Mouse (Mus musculus): Measurements from ENCODE around the gene Art3. TPM values are rescaled to one million over a fixed set of nuclear protein-coding genes. Genes with fewer than 3 reads are reported as not detected.
A peak's percentile ranks its signal among the peaks of the same experiment; 100 is the strongest.

Gene Art3
- polyA plus RNA-seq, 1 experiment from 2014 or later, result 13.1 TPM

DNA sequence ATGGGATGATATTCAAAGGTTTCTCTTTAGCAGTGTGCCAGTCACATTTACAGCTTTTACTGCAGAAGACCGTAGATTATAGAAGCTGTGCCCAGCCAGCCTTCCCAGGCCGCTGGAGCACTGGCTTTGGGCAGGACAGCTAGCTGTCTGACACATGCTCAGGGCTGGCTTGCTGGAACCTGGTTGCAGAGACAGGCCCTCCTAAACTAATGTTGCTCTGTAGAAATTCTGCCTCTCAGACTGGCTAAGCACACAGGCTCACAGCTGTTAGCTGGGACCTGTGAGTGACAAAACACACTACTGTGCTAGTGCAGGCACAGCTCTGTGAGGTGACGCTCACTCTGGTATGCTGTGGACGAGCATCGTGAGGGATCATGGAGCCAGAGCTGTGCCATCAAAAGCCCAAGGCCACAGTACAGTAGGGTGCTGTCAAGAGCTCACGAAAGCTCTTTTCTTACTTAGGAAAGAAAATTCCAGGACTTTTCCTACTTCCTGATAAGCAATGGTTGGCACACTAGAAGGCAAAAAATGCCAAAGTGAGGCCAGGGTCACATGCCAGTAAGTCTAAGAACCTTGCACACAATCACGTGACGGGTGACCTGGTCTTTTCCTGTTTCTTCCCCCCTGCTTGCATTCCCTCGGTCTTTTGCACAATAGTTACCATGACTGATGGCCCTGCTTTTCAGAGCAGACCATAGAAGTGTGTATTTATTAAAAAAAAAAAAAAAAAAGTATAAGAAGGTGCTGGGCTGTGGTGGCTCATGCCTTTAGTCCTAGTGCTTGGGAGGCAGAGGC is 77.9 kb downstream of the Art3 start:
- WGBS, result 79% methylated on average over 9 of the region's 9 CpGs
- no peak for ATAC-seq (ENCODE audit: low read depth)
- H3K4me1 ChIP-seq (replicated peaks), result no peaks in the 10 kb centered on the region; the same call in 1 of the 2 replicates
- no peak overlapping the region for H3K4me3 ChIP-seq
- H3K9me3 ChIP-seq, result no peaks in the 10 kb centered on the region
- H3K9ac ChIP-seq, result no peak overlapping the region
- H3K27me3 ChIP-seq, result no peaks in the 10 kb centered on the region
- H3K4me2 ChIP-seq, result no peak overlapping the region
- H3K27ac ChIP-seq (replicated peaks), result no peak overlapping the region
- H3K36me3 ChIP-seq, result peaks cover 11% of the 10 kb centered on the region

DNA sequence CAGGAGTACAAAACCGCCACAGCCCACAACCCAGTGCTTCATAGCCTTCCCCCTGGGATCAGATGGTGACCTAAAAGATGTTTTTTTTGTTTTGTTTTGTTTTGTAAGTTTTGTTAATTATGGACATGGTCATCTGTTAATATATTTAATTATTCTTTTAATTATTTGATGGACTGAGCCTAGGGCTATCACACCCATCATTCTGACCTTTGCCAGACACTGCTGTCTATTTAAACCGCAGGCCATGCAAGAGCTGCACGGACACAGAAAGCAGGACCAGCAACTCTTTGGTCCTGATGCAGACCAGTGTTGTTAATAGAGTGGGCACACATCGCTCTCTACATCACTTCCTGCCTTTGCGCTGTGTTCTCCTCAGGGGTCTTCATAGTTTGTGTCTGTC is 78.9 kb downstream of the Art3 start:
- Histone ChIP-seq H3K27me3 (no peaks in the 10 kb centered on the region), H3K9ac (no peak overlapping the region), H3K4me3 (no peak overlapping the region), H3K36me3 (peaks cover 18% of the 10 kb centered on the region), H3K4me1 (replicated peaks) (no peaks in the 10 kb centered on the region; the same call in 1 of the 2 replicates), H3K4me2 (no peak overlapping the region), H3K9me3 (no peaks in the 10 kb centered on the region), H3K27ac (replicated peaks) (no peak overlapping the region)
- 92% methylated on average over 5 of the region's 5 CpGs for WGBS
- ATAC-seq (ENCODE audit: low read depth), result no peak

DNA sequence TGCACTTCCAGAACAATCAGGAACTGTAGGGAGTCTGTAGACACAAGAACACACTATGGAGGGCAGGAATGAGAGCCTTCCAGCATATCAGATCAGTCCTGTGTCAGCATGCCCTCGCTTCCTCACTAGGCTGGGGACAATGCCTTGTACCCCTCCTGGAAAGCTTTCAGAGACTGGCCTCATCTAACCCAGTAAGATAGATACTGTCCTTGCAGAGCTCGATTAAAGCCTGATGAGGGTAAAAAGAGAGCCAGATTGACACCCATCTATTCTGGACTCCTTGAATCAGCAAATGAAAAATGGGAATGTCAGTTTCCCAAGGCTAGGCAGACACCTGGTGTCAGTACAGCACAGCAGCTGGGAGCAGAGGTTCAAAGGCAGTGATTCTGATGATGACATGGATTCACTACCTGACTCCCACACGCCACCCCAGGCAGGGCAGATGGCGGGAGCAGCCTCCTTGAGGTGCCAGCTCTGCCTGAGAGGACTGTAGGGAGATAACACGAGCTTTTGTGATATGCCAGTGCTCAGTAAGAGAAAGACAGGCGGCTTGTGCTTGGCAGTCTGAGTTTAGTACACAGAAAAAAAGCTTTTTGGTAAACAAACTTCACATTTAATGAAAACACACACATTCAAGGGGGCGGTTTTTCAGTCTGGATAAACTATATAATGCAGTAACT is 80.0 kb downstream of the Art3 start:
- H3K4me1 ChIP-seq (replicated peaks), result no peaks in the 10 kb centered on the region; the same call in 1 of the 2 replicates
- no peaks in the 10 kb centered on the region for H3K27me3 ChIP-seq
- H3K9ac ChIP-seq, result no peak overlapping the region
- H3K4me3 ChIP-seq, result no peak overlapping the region
- WGBS, result 78% methylated on average over 7 of the region's 7 CpGs
- H3K4me2 ChIP-seq, result no peak overlapping the region
- H3K27ac ChIP-seq (replicated peaks), result no peak overlapping the region
- no peaks in the 10 kb centered on the region for H3K9me3 ChIP-seq
- no peak for ATAC-seq (ENCODE audit: low read depth)
- peaks cover 26% of the 10 kb centered on the region for H3K36me3 ChIP-seq

DNA sequence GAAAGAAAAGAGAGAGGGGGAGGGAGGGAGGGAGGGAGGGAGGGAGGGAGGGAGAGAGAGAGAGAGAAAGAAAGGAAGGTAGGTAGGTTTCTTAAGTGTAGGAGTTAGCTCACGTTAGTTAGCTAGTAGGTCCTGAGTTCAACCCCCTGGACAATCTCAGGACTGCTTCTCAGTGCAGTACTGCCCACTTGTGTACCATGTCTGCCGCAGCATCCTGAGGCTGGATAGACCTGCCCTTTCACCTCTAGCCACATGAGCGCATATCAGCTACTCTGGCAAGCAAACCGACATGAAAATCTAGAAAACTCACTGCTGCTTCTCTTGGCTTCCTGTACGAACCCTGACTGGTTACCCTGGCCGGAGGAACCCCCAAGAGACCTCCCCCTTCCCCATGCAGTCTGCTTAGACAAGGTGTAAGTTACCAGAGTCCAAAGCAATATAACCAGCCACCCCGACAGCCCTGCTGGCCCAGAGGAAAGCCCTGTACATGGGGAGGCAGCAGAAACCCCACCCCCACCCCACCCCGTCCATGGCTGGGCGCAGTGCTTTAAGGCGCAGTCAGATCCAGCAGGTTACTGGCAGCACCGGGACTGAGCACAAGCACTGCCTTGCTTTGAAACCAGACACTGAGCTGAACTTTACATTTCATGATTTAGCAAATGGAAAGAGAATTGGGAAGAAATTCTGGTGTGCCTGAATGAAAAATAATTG is 81.8 kb downstream of the Art3 start:
- Histone ChIP-seq H3K36me3 (peaks cover 42% of the 10 kb centered on the region), H3K9ac (no peak overlapping the region), H3K4me2 (no peak overlapping the region), H3K4me3 (no peak overlapping the region), H3K9me3 (no peaks in the 10 kb centered on the region), H3K27ac (replicated peaks) (no peak overlapping the region), H3K4me1 (replicated peaks) (no peaks in the 10 kb centered on the region; the same call in 1 of the 2 replicates), H3K27me3 (no peaks in the 10 kb centered on the region)
- no peak for ATAC-seq (ENCODE audit: low read depth)
- 81% methylated on average over 11 of the region's 11 CpGs for WGBS

DNA sequence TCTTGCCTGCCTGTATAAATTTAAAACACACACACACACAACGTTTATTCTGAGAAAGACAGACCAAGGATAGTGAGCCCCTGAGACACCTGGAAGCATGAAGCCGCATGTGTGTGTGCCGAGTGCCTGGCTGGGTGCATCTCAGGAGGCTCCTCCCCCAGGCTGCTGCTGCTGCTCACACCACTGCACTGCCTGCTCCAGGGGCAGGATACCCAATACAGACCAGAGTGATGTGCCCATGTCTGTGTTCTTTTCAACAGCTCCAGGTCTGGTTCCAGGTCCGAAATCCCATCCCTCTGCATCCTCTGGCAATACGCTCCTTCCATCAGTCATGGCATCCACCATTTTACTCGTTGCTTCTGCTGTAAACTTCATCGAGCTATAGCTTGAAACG is 82.4 kb downstream of the Art3 start:
- WGBS, result 89% methylated on average over 8 of the region's 8 CpGs

DNA sequence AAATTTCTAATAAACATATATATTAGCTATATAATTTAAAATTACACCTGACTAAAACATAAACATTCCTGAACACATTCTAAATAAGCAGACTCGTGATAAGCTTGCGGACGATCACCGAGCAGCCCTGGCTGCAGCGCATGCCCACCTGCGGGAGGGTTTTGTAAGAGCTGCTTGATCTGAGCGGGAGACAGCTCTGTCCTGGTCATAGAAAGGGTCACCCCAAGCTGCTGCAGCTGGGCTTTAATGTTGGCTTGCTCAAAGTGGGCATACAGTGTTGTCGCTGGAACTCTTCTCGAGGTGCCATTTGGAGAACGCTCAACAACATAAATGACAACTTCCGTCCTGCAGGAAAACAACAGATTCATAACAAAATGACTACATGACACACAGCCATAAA is 92.5 kb downstream of the Art3 start:
- ATAC-seq (ENCODE audit: low read depth), result no peak
- no peak overlapping the region for H3K4me2 ChIP-seq
- no peaks in the 10 kb centered on the region for H3K27me3 ChIP-seq
- no peak overlapping the region for H3K9ac ChIP-seq
- WGBS, result 96% methylated on average over 11 of the region's 11 CpGs
- peaks cover 3% of the 10 kb centered on the region; the same call in 1 of the 2 replicates for H3K9me3 ChIP-seq
- no peak overlapping the region for H3K27ac ChIP-seq (replicated peaks)
- peaks cover 87% of the 10 kb centered on the region for H3K36me3 ChIP-seq
- no peaks in the 10 kb centered on the region for H3K4me1 ChIP-seq (replicated peaks)
- no peak overlapping the region for H3K4me3 ChIP-seq

More for the DNA sequence above, 82.4 kb downstream of the Art3 start:
- no peak overlapping the region for H3K27ac ChIP-seq (replicated peaks)
- H3K9ac ChIP-seq, result no peak overlapping the region
- peaks cover 46% of the 10 kb centered on the region for H3K36me3 ChIP-seq
- ATAC-seq (ENCODE audit: low read depth), result no peak
- no peak overlapping the region for H3K4me2 ChIP-seq
- H3K27me3 ChIP-seq, result no peaks in the 10 kb centered on the region
- H3K4me3 ChIP-seq, result no peak overlapping the region
- no peaks in the 10 kb centered on the region; the same call in 1 of the 2 replicates for H3K4me1 ChIP-seq (replicated peaks)
- no peaks in the 10 kb centered on the region for H3K9me3 ChIP-seq

DNA sequence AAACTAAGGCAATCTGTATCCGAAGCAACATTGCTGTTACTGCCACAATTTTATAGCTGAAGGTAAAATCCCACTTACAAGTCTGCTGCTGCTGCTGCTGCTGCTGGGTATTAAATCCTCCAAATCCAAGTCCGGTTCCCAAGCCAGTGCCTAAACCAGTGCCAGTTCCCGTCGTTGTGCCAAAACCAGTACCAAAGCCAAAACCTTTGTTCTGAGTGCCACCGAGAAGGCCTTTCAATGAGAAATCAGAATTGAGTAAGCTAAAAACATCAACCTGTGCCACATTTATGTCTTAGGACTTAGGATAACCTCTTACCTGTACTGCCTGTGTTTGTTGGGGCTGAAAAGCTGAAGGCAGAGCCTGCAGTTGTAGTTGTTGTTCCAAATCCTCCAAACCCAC is 99.1 kb downstream of the Art3 start:
- no peak overlapping the region for H3K4me2 ChIP-seq
- whole genome bisulfite sequencing, result 94% methylated on average over 5 of the region's 5 CpGs
- H3K9me3 ChIP-seq, result peaks cover 3% of the 10 kb centered on the region; the same call in 1 of the 2 replicates
- no peak for ATAC-seq (ENCODE audit: low read depth)
- H3K36me3 ChIP-seq, result peaks cover 29% of the 10 kb centered on the region
- H3K4me3 ChIP-seq, result no peak overlapping the region
- no peaks in the 10 kb centered on the region for H3K27me3 ChIP-seq
- no peak overlapping the region for H3K9ac ChIP-seq
- H3K4me1 ChIP-seq (replicated peaks), result peaks cover 23% of the 10 kb centered on the region
- H3K27ac ChIP-seq (replicated peaks), result no peak overlapping the region

DNA sequence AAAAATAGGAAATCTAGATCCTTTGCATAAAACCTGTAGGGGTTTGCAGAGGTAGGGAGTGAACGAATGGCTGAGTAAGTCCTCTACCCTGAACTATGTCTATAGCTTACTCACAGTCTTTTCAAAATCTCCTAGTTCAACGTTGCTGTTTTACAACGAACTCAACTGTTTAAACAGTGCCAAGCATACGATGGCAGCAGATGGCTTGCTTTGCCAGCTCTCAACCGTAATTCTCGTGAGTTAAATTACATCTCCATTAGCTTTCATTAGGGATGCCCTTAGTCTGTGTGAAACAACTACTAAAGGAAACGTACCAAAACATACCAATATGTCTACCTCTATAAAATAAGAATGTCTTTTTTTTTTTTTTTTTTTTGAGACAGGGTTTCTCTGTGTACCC is 100.0 kb downstream of the Art3 start:
- Histone ChIP-seq H3K9ac (no peak overlapping the region), H3K4me2 (no peak overlapping the region), H3K4me1 (replicated peaks) (peaks cover 23% of the 10 kb centered on the region), H3K36me3 (peaks cover 26% of the 10 kb centered on the region), H3K27ac (replicated peaks) (no peak overlapping the region), H3K27me3 (no peaks in the 10 kb centered on the region), H3K4me3 (no peak overlapping the region), H3K9me3 (peaks cover 3% of the 10 kb centered on the region; the same call in 1 of the 2 replicates)
- 60% methylated on average over 7 of the region's 7 CpGs for WGBS
- ATAC-seq (ENCODE audit: low read depth), result no peak

DNA sequence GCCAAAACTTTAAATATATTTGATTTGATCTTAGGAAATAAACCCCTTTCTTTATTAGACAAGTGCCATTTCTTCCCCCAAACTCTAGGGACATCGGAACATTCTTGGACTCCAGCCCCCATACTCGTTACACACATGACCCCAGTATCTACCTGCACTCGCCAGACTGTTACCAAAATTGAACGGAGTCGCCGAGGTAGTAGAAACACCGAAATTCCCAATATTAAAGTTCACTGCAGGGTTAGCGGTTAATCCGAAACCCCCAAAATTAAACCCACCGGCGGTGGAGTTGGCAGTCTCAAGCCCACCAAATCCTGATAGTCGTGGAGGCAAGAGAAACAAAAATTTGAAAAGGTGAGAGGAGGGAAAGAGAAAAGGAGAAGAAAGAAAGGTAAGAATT is 102.4 kb downstream of the Art3 start:
- no peaks in the 10 kb centered on the region for H3K9me3 ChIP-seq
- peaks cover 23% of the 10 kb centered on the region for H3K4me1 ChIP-seq (replicated peaks)
- whole genome bisulfite sequencing, result 2% methylated on average over 12 of the region's 12 CpGs
- H3K4me2 ChIP-seq, result peak overlapping the region; percentile 91
- peak overlapping the region; percentile 80 for H3K4me3 ChIP-seq
- H3K9ac ChIP-seq, result peak overlapping the region; percentile 93
- H3K27me3 ChIP-seq, result no peaks in the 10 kb centered on the region
- no peak for ATAC-seq (ENCODE audit: low read depth)
- peaks cover 2% of the 10 kb centered on the region for H3K36me3 ChIP-seq
- no peak overlapping the region for H3K27ac ChIP-seq (replicated peaks)

DNA sequence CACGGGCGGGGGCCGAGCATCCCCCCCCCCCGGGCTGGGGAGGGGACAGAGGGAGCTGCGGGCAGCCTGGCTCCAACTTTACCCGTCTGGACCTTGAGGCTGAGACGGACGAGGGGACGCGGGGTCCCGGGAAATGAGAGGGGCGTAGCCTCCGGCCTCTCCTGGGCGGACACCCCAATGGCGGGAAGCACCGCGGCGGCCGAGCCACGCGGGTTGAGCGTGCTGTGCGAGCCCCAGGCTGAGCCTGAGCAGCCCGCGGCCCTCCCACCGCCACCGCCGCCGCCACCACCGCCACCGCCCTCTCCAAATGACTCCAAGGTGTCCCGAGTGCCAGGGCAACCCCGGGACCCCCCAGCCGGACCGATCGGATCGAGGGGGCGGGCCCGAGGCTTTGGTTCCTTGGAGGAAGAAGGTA is 103.0 kb downstream of the Art3 start:
- H3K9ac ChIP-seq, result peak overlapping the region; percentile 93
- ATAC-seq (ENCODE audit: low read depth), result peak; percentile 76
- H3K4me1 ChIP-seq (replicated peaks), result peaks cover 23% of the 10 kb centered on the region
- under 1% methylated on average over 34 of the region's 39 CpGs for WGBS
- peak overlapping the region; percentile 91 for H3K4me2 ChIP-seq
- no peaks in the 10 kb centered on the region for H3K36me3 ChIP-seq
- H3K27me3 ChIP-seq, result no peaks in the 10 kb centered on the region
- H3K27ac ChIP-seq (replicated peaks), result peak overlapping the region; percentile 74
- peak overlapping the region; percentile 80 for H3K4me3 ChIP-seq
- no peaks in the 10 kb centered on the region for H3K9me3 ChIP-seq

DNA sequence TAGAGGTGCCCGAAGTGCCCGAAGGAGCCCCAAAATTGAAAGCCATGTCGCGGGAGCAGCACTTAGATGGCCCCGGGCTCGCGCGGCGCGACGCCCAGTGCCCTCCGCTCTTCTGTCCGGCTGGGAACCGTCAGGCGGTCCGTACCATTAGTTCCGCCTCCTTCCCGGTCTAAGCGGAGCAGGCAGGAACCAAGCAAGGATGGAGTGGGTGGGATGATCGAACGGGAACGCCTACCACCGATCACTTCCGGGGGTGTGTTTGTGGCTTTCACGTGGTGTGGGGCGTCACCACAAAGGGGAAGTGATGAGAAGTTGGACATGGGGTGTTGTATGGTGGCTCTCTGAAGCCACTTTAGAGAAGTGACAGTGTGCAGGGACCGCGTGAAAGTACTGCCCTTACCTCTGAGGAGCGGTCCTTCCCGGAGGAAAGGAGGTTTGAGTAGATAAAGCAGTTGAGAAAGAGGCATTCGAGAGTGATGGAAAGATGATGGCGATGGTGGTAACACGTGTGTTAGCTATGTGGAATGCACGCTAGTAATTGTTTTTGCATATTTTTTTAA is 103.5 kb downstream of the Art3 start, which contains the start of gene Nup54:
Nup54 (minus strand) TSS at position 195 of the 560 bp plus-strand sequence.
- H3K27me3 ChIP-seq, result no peaks in the 10 kb centered on the region
- ATAC-seq (ENCODE audit: low read depth), result peak; percentile 100
- H3K4me2 ChIP-seq, result peak within 1 kb of the TSS; percentile 91
- no peaks in the 10 kb centered on the region for H3K9me3 ChIP-seq
- peak within 1 kb of the TSS; percentile 74 for H3K27ac ChIP-seq (replicated peaks)
- peaks cover 23% of the 10 kb centered on the region for H3K4me1 ChIP-seq (replicated peaks)
- peak within 1 kb of the TSS; percentile 93 for H3K9ac ChIP-seq
- peak within 1 kb of the TSS; percentile 80 for H3K4me3 ChIP-seq
- under 1% methylated on average over 34 of the region's 34 CpGs for WGBS
- no peaks in the 10 kb centered on the region for H3K36me3 ChIP-seq
